Mouse (Mus musculus) adrenal gland, postnatal 4 days (tissue): Measurements from ENCODE around the gene Erlin1. TPM values are rescaled to one million over a fixed set of nuclear protein-coding genes. Genes with fewer than 3 reads are reported as not detected.

ENCODE experiments used
- DNase-seq, 2 experiments: peaks; one replicate each; pipeline ENCODE4 v3.0.0; 2021 to 2022; ENCODE audit warnings: low spot score in 2 of 2, mixed read lengths in 2 of 2
- total RNA-seq, 2 experiments: library from RNA; stranded (reverse); gene quantifications; 2 replicates each; pipeline ENCODE4 v1.2.3; 2021

Gene Erlin1
- total RNA-seq, 2 experiments from 2014 or later: 19.8 to 21.2 TPM

DNA sequence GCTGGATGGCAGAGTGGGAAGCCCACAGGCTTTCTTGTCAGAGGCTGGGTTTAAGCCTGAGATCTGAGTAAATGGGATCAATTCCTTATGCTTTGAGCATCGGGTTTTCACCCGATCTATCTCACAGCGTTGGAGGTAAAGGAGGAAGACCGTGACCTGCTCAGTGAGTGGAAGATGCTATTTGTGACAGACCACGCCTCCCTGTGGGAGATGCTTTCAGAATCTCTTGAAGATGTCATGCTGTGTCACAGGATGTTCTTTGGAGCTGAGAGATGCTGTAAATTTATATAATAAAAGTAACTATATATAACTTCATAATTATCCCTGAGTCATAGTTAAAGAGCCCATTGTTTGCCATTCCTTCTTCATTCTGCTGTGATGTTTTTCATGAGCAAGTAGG, 68.9 kb downstream of the Erlin1 start:
- no peak for DNase-seq

DNA sequence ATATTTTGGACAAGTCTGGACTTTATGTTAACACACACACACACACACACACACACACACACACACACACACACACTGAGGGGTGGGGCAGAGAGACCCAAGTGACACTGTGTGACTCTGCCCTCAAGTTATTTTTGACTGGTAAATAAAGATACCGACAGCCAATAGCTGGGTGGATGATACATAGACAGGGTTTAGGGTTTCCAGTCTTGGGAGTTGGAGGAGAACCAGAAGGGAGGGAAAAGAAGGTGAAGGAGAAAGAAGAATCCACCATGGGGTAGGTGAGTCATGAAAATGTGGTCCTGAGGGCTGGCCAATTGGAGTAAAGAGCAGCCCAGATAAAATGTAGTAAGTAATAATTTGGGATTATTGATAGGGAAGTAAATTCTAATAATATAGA, 69.5 kb downstream of the Erlin1 start:
- DNase-seq: no peak

DNA sequence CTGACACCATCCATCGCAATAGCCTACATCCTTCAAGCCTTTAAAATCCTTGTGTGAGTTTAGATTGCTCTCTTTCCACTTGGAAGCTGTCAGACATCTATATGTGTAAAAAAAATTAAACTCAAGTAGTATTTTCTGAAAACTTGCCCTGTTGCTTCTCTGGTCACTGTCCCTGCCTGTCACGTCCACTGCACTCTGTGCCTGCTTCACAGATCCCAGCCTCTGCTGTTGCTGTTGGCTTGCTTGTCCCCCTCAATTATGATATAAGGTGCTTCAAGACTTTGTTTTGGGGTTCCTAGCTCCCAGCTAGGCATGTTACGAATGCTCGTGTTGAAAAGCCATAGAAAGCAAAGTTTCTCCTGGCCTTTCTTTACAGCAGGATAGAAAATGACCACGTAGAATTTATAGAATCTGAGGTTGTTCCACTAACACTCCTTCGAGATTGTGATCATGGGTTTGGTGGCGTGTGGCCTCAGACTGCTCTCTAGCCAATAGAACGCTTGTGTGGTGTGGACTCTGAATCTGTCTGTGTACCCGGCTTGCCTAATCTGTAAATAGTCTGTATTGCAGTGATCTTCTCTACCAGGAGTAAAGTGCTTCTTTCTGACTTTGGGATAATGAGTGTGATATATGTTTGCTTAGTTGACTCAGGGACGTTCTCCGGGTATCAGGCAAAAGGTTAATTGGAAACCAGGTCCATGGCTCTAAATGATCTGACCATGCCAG, 70.6 kb downstream of the Erlin1 start:
- no peak for DNase-seq

DNA sequence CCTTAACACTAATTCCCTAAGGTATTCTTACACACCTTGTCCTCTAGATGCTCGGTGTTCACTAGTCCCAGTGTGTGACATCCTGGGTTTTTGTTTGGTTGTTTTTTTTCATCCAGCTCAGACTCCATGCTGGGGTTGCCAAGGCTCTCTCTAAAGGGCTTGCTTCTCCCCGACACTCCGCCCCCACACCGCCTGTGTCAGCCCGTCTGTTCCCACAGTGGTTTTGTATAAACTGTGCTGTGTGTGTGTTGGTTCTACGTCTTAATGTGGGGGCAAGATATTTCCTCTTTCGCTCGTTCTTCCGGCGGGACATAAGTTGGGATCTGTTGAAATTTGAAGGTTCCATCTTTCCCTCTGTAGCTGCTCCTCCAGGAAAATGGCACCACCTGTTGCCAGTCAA, 71.5 kb downstream of the Erlin1 start:
- DNase-seq: no peak

DNA sequence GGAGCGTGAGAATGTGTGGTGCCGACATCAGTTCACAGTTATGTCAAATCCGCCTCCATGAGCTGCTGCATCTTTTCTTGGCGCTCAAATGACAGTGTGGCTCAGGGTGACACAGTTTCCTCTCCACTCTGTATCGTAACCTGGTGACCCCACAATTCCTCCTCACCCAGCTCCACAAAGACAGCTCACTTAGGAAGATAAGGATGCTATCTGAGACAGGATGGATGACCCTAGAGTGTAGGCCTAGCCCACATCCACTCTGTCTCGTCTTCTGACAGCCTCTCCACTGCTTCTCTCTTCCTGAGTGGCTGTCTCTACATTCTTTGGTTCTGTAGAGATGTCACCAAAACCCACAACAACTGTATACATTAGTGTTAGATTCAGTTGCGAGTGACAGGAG, 74.2 kb downstream of the Erlin1 start:
- DNase-seq: no peak

DNA sequence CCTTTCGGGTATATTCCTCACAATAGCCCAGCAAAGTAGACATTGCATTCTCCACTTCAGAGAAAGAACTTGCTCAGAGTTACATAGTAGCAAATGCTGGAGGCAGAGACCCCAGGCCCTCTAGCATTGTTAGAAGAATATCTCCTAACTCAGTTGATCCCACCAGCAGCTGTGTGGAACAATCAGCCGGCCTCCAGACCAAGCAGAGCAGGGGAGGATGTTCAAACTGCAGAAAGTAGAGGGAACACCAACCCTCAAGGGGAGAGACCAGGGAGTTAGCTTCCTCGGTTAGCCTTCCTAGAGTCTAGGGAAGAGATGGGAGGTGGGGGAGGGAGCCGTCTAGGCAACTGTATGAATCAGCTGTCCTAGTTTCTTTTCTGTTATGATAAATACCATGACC, 77.1 kb downstream of the Erlin1 start:
- no peak for DNase-seq

DNA sequence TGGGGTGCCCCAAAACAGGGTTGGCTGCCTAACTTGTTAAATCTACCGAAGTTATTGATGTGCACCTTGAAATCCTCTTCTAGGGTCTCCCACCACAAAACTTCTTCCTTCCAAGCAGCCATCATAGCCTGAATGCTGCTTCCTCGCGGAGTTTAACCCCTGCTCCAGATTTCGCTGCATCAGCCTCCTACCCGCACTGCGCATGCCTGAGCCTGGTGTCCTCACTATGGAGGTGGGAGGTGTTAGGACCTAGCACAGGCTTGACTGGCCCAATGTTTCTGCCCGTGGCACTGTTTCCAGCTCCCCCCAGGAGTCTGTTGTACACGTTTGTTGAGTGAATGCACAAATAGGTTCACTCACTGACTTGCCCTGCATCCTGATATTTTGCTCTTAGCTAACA, 79.2 kb downstream of the Erlin1 start:
- DNase-seq: no peak

DNA sequence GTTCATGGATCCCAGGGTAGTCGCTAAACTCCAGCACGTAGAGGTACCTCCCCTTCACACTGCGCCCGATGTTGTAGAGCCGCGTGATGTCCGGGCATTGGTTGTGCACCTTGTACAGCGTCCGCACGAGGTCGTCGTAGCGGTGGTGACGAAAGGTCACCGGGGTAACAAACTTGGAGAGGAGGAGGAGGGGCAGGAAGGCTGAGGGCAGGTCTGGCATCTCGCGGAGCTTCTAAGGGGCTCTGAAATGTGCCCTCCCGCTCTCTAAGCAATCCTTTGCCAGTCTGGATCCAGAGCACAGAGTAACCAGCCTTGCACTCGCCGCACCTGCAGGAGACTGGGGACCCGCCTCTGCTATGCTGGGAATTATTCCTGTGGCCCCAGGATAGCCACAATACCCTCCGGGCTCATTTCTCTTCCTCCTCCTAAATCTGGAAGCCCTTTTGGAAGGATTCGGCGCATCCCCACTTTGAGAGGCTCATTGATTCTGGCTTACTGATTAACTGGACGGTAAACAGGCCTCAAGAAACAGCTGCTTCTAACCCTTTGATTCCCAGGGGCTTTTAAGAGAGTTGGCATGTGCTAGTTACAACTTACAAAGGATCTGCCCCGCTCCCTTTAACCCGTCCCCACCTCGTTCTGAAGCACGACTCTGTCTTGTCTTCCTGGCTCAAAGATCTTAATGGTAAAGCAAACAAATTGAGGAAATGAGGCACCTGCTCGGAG, 83.4 kb downstream of the Erlin1 start, which contains the start of gene Cpn1:
TSS of gene Cpn1 (minus strand) at position 488 of the 726 bp plus-strand sequence.
- DNase-seq: no peak

Other genes with a start within 250 kb of the Erlin1 start
- gene Dnmbp, start 129.6 kb downstream of the Erlin1 start, total RNA-seq: 10 to 100 TPM; 22.6 to 23.1 TPM
- gene Cpn1, start 83.2 kb downstream of the Erlin1 start, total RNA-seq: 10 to 100 TPM; 15.0 to 17.9 TPM
- gene Cyp2c23, start 40.6 kb downstream of the Erlin1 start, total RNA-seq: 10 to 100 TPM in 1 of 2 experiments, under 1 TPM in 1; 0.90 to 16.8 TPM
- 10 to 100 TPM; 54.5 to 58.7 TPM for gene Chuk, start 37.7 kb upstream of the Erlin1 start, total RNA-seq
- gene Cwf19l1, start 66.1 kb upstream of the Erlin1 start, total RNA-seq: 10 to 100 TPM; 33.9 to 34.4 TPM
- 10 to 100 TPM; 44.9 to 50.0 TPM for gene Bloc1s2, start 76.7 kb upstream of the Erlin1 start, total RNA-seq
- under 1 TPM in 1 of 2 experiments, not detected in 1; 0.08 TPM for gene Pkd2l1, start 122.7 kb upstream of the Erlin1 start, total RNA-seq
- under 1 TPM; 0.17 to 0.68 TPM for gene Scd3, start 133.5 kb upstream of the Erlin1 start, total RNA-seq
- gene Scd2, start 223.9 kb upstream of the Erlin1 start, total RNA-seq: 100 to 1,000 TPM; 412 to 445 TPM